Mouse (Mus musculus) ES-Bruce4 (cell line): ENCODE measurements around the gene Pclaf. TPM values are rescaled to one million over a fixed set of nuclear protein-coding genes. Genes with fewer than 3 reads are reported as not detected.

Source experiments
- H3K27ac ChIP-seq: 2 replicates; pipeline ENCODE4 v1.5.1; 2012; ENCODE audit warnings: low read length, inconsistent platforms; ENCODE audit not compliant: insufficient read depth
- H3K27me3 ChIP-seq: 2 replicates; pipeline ENCODE4 v1.6.1; 2012; ENCODE audit warnings: mild to moderate bottlenecking, low read length, inconsistent platforms; ENCODE audit not compliant: control insufficient read depth, poor library complexity, insufficient read depth, severe bottlenecking
- H3K36me3 ChIP-seq: 2 replicates; pipeline ENCODE4 v1.6.1; 2012; ENCODE audit warnings: inconsistent platforms, mild to moderate bottlenecking, low read length, moderate library complexity; ENCODE audit not compliant: control insufficient read depth, poor library complexity, insufficient read depth, severe bottlenecking
- H3K4me1 ChIP-seq: one replicate; pipeline ENCODE4 v1.8.1; 2011; ENCODE audit warnings: low read length; ENCODE audit not compliant: control insufficient read depth, insufficient read depth
- H3K4me3 ChIP-seq: 2 replicates; pipeline ENCODE4 v1.5.1; 2011; ENCODE audit warnings: low read depth, mild to moderate bottlenecking, low read length
- H3K9ac ChIP-seq: 2 replicates; pipeline ENCODE4 v1.6.1; 2012; ENCODE audit warnings: low read depth, mild to moderate bottlenecking, inconsistent platforms; ENCODE audit not compliant: poor library complexity, severe bottlenecking
- H3K9me3 ChIP-seq: replicated peaks from 2 replicates; pipeline ENCODE4 v1.6.1; 2012; ENCODE audit warnings: mild to moderate bottlenecking, low read length, inconsistent platforms; ENCODE audit not compliant: control insufficient read depth, poor library complexity, insufficient read depth, severe bottlenecking
- CTCF ChIP-seq: IDR thresholded peaks from one replicate; pipeline ENCODE4 v1.8.1; 2011; ENCODE audit warnings: low read depth, low read length
- EP300 ChIP-seq: IDR thresholded peaks from 2 replicates; pipeline ENCODE4 v1.6.1; 2011; ENCODE audit warnings: low read depth, low read length; ENCODE audit not compliant: insufficient read depth
- POLR2A ChIP-seq: IDR thresholded peaks from one replicate; pipeline ENCODE4 v1.8.1; 2011; ENCODE audit warnings: low read length; ENCODE audit not compliant: insufficient read depth
- polyA plus RNA-seq: library from polyadenylated mRNA; stranded (reverse); fragments of >200 nt; gene quantifications from 2 replicates; pipeline ENCODE4 v1.2.4, GENCODE M21; 2011; ENCODE audit warnings: low read depth; ENCODE audit not compliant: missing spikeins, insufficient read depth, insufficient read length

Pclaf gene
- polyA plus RNA-seq, 1 experiment = 76.4 TPM

GRCm38 (mm10) chr9:65909837-65910236 is 19.8 kb downstream of the Pclaf start:
- no peaks in the 10 kb centered on the region for H3K4me1 ChIP-seq
- H3K36me3 ChIP-seq = peaks cover 3% of the 10 kb centered on the region; the same call in 1 of the 2 replicates
- peak overlapping the region; percentile 76 for H3K27ac ChIP-seq
- no peak for TF ChIP-seq POLR2A
- H3K9me3 ChIP-seq = no peaks in the 10 kb centered on the region
- H3K9ac ChIP-seq = peak overlapping the region; percentile 89
- H3K4me3 ChIP-seq = peak overlapping the region; percentile 92
- no peaks in the 10 kb centered on the region for H3K27me3 ChIP-seq

- no peak for TF ChIP-seq EP300
- no peak for TF ChIP-seq POLR2A
- TF ChIP-seq CTCF = no peak
- H3K27ac ChIP-seq = no peak overlapping the region
Observed at GRCm38 (mm10) chr9:65913976-65914375, 23.9 kb downstream of the Pclaf start.

GRCm38 (mm10) chr9:65917015-65917414 is 27.0 kb downstream of the Pclaf start:
- Histone ChIP-seq H3K27ac (no peak overlapping the region), H3K9ac (no peak overlapping the region), H3K36me3 (no peaks in the 10 kb centered on the region), H3K4me1 (no peaks in the 10 kb centered on the region), H3K27me3 (no peaks in the 10 kb centered on the region), H3K4me3 (no peak overlapping the region), H3K9me3 (no peaks in the 10 kb centered on the region)
- TF ChIP-seq POLR2A (no peak), EP300 (no peak), CTCF (no peak)

More at GRCm38 (mm10) chr9:65913976-65914375, 23.9 kb downstream of the Pclaf start:
- H3K27me3 ChIP-seq = no peaks in the 10 kb centered on the region
- H3K9me3 ChIP-seq = no peaks in the 10 kb centered on the region
- H3K4me3 ChIP-seq = no peak overlapping the region
- no peak overlapping the region for H3K9ac ChIP-seq
- H3K36me3 ChIP-seq = no peaks in the 10 kb centered on the region
- no peaks in the 10 kb centered on the region for H3K4me1 ChIP-seq

GRCm38 (mm10) chr9:65928456-65928855 is 38.4 kb downstream of the Pclaf start:
- H3K36me3 ChIP-seq = no peaks in the 10 kb centered on the region; the same call in 1 of the 2 replicates

GRCm38 (mm10) chr9:65929826-65930225 is 39.8 kb downstream of the Pclaf start:
- Histone ChIP-seq H3K36me3 (no peaks in the 10 kb centered on the region; the same call in 1 of the 2 replicates), H3K4me3 (no peak overlapping the region), H3K9me3 (no peaks in the 10 kb centered on the region), H3K9ac (no peak overlapping the region), H3K27me3 (no peaks in the 10 kb centered on the region), H3K27ac (no peak overlapping the region), H3K4me1 (no peaks in the 10 kb centered on the region)
- TF ChIP-seq EP300 = no peak
- no peak for TF ChIP-seq POLR2A
- no peak for TF ChIP-seq CTCF

More at GRCm38 (mm10) chr9:65928456-65928855, 38.4 kb downstream of the Pclaf start:
- Histone ChIP-seq H3K27ac (no peak overlapping the region), H3K4me1 (no peaks in the 10 kb centered on the region), H3K4me3 (no peak overlapping the region), H3K9ac (no peak overlapping the region), H3K27me3 (no peaks in the 10 kb centered on the region), H3K9me3 (no peaks in the 10 kb centered on the region)
- TF ChIP-seq CTCF (no peak), EP300 (no peak), POLR2A (no peak)

- no peak overlapping the region for H3K27ac ChIP-seq
- H3K4me1 ChIP-seq = no peaks in the 10 kb centered on the region
- H3K9me3 ChIP-seq = no peaks in the 10 kb centered on the region
- H3K9ac ChIP-seq = no peak overlapping the region
- no peaks in the 10 kb centered on the region for H3K27me3 ChIP-seq
- no peak overlapping the region for H3K4me3 ChIP-seq
- no peaks in the 10 kb centered on the region for H3K36me3 ChIP-seq
- no peak for TF ChIP-seq CTCF
- no peak for TF ChIP-seq EP300
- no peak for TF ChIP-seq POLR2A
Observed at GRCm38 (mm10) chr9:65937566-65937965, 47.5 kb downstream of the Pclaf start.
